Mouse (Mus musculus) lung, adult 2 months (tissue): ENCODE data around the gene Pak1.

Experiments
- CTCF ChIP-seq: fragments of 200-500 bp; IDR thresholded peaks from 2 replicates; pipeline ENCODE4 v1.5.1; 2011; ENCODE audit warnings: mild to moderate bottlenecking, low read length, control low read depth; ENCODE audit not compliant: insufficient read depth
- POLR2A ChIP-seq: fragments of 200-500 bp; IDR thresholded peaks from 2 replicates; pipeline ENCODE4 v1.6.1; 2011; ENCODE audit warnings: low read depth, mild to moderate bottlenecking, control low read depth, low read length, borderline replicate concordance; ENCODE audit errors: extremely low read depth

- TF ChIP-seq CTCF (no peak), POLR2A (no peak)
Measured at GRCm38 (mm10) chr7:97783523-97783922, 4.8 kb upstream of the Pak1 start.
